Mouse (Mus musculus): ENCODE data around the gene Esp16. TPM values are rescaled to one million over a fixed set of nuclear protein-coding genes. Genes with fewer than 3 reads are reported as not detected.
"Not testable (repeated sequence)": the region's sequence is repeated elsewhere in the genome, so short reads cannot be mapped to it uniquely, and the experiment has no call there.

The Esp16 gene
- polyA plus RNA-seq (2014; fragmentation: Nextera tagmentation; extraction: Ambion mirVana): not detected in 2 replicates

DNA sequence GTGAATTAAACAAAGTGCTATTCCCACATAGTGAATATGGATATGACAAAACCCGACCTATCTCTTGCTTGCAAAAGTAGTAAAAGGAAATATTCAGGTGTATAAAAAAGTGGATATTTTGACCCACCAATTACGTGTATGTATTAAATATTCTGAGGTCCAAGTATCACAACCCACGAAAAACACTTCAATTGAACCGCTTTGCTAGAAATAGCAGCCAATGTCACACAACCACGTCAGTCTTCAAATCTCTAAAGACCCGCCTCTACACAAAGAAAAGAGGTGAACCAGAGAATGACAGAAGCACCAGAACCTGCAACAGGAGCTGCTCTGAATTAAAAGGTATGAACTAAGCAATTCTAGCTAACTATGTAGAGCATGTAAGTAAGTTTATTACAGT is at the start of gene Esp16:
Gene Esp16 (plus strand): TSS at position 301 of the 400 bp plus-strand sequence.
- not testable (repeated sequence) for H3K27ac ChIP-seq (ENCODE audit: low read depth, low read length); H3K27me3 ChIP-seq (replicated peaks; ENCODE audit: control insufficient read depth, insufficient read depth, low read length); H3K36me3 ChIP-seq (ENCODE audit: control insufficient read depth, insufficient read depth, low read length); ATAC-seq (replicated peaks; ENCODE audit: low FRiP score); H3K9me3 ChIP-seq (ENCODE audit: control insufficient read depth, low read length); H3K4me2 ChIP-seq; H3K4me1 ChIP-seq (replicated peaks; ENCODE audit: control insufficient read depth, insufficient read depth, low read length); DNase-seq (ENCODE audit: low spot score); H3K4me3 ChIP-seq (ENCODE audit: low read depth, low read length); H3K9ac ChIP-seq (ENCODE audit: low read depth, low read length)
- WGBS: 72% methylated on average over 6 of the region's 6 CpGs

GRCm38 (mm10) chr17:39498043-39498442 is 37.9 kb upstream of the Esp16 start:
- not testable (repeated sequence) for H3K9ac ChIP-seq (ENCODE audit: low read depth, low read length); H3K9me3 ChIP-seq (ENCODE audit: control insufficient read depth, low read length); H3K27ac ChIP-seq (ENCODE audit: low read depth, low read length); H3K36me3 ChIP-seq (ENCODE audit: control insufficient read depth, insufficient read depth, low read length); H3K4me1 ChIP-seq (replicated peaks; ENCODE audit: control insufficient read depth, insufficient read depth, low read length); H3K4me3 ChIP-seq (ENCODE audit: low read depth, low read length); DNase-seq (ENCODE audit: low spot score); H3K4me2 ChIP-seq; H3K27me3 ChIP-seq (replicated peaks; ENCODE audit: control insufficient read depth, insufficient read depth, low read length)
- ATAC-seq (replicated peaks; ENCODE audit: low FRiP score): peak; percentile 54; the same call in 1 of the 2 replicates

Other genes with a start within 250 kb of the Esp16 start
- not detected in 2 replicates for gene Esp18, start 129.8 kb upstream of the Esp16 start, polyA plus RNA-seq (2014; fragmentation: Nextera tagmentation; extraction: Ambion mirVana)
- gene Esp15, start 104.8 kb downstream of the Esp16 start, polyA plus RNA-seq (2014; fragmentation: Nextera tagmentation; extraction: Ambion mirVana): not detected in 2 replicates